Mouse (Mus musculus): ENCODE measurements around the gene Vmn2r92. TPM values are rescaled to one million over a fixed set of nuclear protein-coding genes. Genes with fewer than 3 reads are reported as not detected.

Vmn2r92 gene
- polyA plus RNA-seq (2015; fragmentation: Illumina TruSeq; extraction: RNeasy Lipid Tissue Mini Kit (QIAGEN cat#74804); ENCODE audit: insufficient read depth, low replicate concordance): not detected

GRCm38 (mm10) chr17:18151587-18151986, at the start of gene Vmn2r92:
Gene Vmn2r92 (plus strand): TSS chr17:18151887.

Other genes starting within 250 kb of the Vmn2r92 start
- gene Fpr-rs4, start 130.2 kb upstream of the Vmn2r92 start, polyA plus RNA-seq (2015; fragmentation: Illumina TruSeq; extraction: RNeasy Lipid Tissue Mini Kit (QIAGEN cat#74804); ENCODE audit: insufficient read depth, low replicate concordance): not detected
- gene Vmn2r124, start 102.5 kb upstream of the Vmn2r92 start, polyA plus RNA-seq (2015; fragmentation: Illumina TruSeq; extraction: RNeasy Lipid Tissue Mini Kit (QIAGEN cat#74804); ENCODE audit: insufficient read depth, low replicate concordance): not detected
- not detected for gene Vmn2r91, start 66.9 kb upstream of the Vmn2r92 start, polyA plus RNA-seq (2015; fragmentation: Illumina TruSeq; extraction: RNeasy Lipid Tissue Mini Kit (QIAGEN cat#74804); ENCODE audit: insufficient read depth, low replicate concordance)
- not detected for gene Vmn2r94, start 125.9 kb downstream of the Vmn2r92 start, polyA plus RNA-seq (2015; fragmentation: Illumina TruSeq; extraction: RNeasy Lipid Tissue Mini Kit (QIAGEN cat#74804); ENCODE audit: insufficient read depth, low replicate concordance)
- gene Vmn2r93, start 146.2 kb downstream of the Vmn2r92 start, polyA plus RNA-seq (2015; fragmentation: Illumina TruSeq; extraction: RNeasy Lipid Tissue Mini Kit (QIAGEN cat#74804); ENCODE audit: insufficient read depth, low replicate concordance): not detected